Mouse (Mus musculus) gastrocnemius, adult 8-10 months (tissue): ENCODE results near the gene Atrnl1. TPM values are rescaled to one million over a fixed set of nuclear protein-coding genes. Genes with fewer than 3 reads are reported as not detected.
"Not testable (repeated sequence)": the region's sequence is repeated elsewhere in the genome, so short reads cannot be mapped to it uniquely, and the experiment has no call there.

ENCODE experiments used
- DNase-seq, 2 experiments: peaks; one replicate each; pipeline ENCODE4 v3.0.0; 2022; ENCODE audit warnings: low spot score in 2 of 2
- total RNA-seq, 4 experiments: library from RNA; stranded (reverse); gene quantifications; 2 replicates each; pipeline ENCODE4 v1.2.4; 2022

Atrnl1 gene
- total RNA-seq, 4 experiments from 2014 or later, result 3.8 to 5.8 (median 4.7) TPM

DNA sequence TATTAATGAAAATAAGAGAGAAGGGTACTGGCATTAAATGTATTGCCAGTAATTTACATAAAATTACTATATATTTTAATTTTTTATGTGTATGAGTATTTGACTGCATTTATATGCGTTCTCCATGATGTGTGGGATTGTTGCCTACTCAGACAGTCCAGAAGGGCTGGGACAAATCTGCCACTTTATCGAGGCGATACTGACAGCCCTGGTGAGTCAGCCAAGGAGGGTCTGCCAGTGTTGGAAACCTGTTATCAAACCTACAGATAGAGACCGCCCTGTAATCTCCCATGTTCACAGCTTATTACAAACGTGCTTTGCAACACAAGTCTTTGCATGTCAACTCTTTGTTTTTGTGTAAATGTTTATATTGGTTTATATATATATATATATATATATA, 347.9 kb downstream of the Atrnl1 start:
- DNase-seq, result no peak

DNA sequence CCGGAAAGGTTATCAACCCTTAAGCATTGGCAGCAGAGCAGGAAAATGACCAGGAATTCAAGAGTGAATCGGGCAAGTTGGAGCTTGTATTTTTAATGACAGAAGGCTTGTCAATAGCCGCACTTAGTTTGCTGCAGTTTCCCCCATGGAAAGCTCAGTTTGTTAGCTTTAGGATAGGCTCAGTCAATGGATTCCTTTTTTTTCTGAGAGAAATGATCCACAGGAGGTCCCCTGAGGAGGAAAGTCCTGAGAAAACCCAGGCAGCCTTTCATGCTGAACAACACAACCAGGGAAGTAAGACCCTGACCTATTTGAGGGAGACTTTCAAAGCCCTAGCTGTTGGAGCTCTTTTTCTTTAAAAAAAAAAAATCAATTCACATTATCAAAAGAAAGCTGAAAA, 350.5 kb downstream of the Atrnl1 start:
- no peak for DNase-seq

DNA sequence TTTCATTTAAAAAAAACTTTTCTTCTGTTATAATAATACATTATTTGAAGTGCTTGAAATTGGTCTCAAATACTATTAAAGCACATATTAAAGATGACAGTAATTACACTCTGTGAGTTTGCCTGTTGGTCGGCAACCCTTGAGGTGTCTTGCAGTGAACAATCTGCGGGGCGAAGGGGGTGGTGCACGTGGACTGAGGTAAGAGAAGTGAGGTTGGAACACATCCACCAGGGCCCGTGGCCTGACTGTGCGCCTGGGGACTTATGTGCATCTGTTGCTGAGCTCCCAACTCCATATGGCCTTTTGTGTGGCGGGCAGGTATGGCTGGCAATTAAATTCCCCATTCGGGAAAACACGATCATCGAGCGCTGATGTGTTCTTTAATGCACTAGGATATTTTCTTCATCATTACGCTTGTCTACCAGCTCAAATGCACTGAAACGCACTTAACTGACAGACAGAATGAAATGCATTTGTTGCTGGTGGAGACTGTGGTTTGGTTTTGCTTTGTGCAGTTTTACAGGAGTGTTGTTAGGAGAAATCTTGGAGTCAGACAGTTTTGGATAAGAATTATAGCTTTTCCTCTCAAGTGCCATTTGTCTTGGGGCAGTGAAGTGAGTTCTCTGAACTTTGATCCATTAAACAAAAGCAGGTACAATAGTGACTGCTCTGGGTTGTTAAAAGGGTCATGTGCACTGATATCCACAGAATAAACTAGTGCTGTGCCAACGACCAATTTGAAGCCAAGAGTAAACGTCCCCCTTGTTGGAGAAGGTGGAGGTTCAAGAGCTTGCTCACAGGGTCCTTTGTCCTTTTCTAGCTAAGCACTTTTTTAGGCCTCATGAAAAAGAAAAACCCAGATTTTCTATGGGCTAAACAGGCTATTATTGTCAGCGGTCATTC, 351.2 kb downstream of the Atrnl1 start:
- no peak for DNase-seq

DNA sequence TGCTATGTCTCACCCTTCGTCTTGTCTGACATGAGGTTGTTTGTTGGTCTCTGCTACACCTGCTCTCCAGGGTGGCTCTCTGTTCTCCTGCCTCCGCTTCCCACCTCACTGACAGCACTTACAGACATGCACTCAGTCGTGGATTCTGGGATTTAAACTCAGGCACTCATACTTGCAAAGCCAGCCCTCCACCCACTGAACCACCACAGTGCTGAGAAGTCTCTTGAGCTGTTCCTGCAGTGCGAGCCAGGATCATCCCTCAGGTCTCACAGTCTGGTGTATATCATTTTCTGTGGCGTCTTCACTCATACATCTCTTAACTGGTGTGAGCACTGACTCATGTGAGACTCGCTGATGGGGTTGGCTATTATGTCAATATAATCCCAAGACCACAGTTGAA, 353.0 kb downstream of the Atrnl1 start:
- DNase-seq, result no peak

- DNase-seq, result no peak
Measured at GRCm38 (mm10) chr19:57969766-57970165, 358.9 kb downstream of the Atrnl1 start.

DNA sequence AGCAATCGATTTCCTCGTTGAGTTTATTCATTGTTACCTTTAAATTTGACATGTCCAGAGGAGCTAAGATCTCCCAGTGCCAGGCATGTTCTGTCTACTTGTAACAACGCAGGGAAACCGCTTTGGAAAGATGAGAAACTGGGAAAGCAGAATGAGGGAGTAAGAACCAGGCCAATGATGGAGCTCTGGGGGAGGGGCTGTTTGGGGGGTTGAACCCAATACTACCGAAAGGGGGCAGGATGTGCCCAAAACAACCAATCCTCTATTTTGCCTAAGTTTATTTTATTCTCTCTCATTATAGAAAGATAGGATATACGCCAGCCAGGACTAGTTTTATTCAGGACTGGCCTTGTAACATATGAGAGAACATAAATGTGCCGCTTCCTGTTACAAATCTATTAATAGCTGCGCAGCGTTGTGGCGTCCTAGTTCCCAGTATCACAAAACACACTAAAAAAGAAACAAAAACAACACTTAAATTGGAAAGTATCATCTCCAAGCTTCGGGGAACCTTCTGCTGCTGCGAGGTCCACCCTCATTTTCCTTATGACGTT, 359.6 kb downstream of the Atrnl1 start:
- no peak for DNase-seq

DNA sequence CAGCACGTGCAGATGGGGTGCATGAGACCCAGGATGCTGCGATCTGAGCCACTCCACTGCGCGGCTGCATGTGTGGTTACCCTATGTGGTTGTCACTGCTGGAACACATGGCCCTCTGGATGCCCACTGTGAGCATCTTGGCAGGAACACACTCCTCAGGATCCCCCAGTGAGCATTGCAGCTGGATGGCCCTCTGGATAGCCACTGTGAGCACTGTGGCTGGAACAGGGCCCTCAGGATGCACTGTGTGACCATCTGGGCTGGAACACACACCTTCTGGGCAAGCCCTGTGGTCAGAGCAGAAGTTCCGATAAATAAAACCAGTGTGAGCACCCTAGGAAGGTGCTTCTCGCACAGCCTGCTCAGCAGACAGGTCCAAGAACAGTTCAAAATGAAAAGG, 364.4 kb downstream of the Atrnl1 start:
- DNase-seq, result no peak

GRCm38 (mm10) chr19:57985918-57986900, 375.4 kb downstream of the Atrnl1 start:
- DNase-seq, result no peak

DNA sequence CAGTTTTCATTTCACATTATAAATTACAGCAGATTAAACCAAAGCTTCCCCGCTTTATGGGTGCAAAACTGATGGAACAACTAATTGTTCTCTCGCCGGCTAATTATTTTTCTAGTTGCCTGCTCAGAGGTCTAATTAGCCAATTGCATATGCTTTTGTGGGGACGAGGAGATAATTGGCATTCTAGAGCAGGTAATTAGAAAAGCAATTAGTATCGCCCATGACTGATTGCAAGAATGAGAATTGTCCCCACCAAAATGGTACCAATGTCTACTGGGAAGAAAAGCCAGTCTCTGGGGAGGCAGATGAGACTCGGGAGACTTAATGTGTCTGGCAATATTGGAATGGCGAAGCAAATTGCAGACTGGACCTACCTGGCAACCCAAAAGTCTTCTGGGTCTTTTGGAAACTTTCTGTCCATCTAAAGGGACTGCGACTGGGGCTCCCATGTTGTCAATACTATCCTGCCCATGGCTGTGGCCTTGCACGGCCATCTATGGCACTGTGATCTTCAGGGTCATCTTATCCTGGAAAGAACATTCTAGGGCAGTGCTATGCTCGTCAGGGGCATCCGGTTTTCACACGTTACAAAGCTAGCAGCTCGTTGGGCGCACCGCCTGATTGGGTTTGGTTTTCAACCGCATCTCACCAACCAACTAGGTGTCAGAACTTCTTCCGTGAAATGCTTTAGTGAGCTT, 377.0 kb downstream of the Atrnl1 start:
- DNase-seq, result no peak

GRCm38 (mm10) chr19:57988559-57989093, 377.8 kb downstream of the Atrnl1 start:
- DNase-seq, result no peak

- no peak for DNase-seq
Measured at GRCm38 (mm10) chr19:57991099-57991760, 380.4 kb downstream of the Atrnl1 start.

- not testable (repeated sequence) for DNase-seq
Measured at GRCm38 (mm10) chr19:57994174-57994833, 383.5 kb downstream of the Atrnl1 start.

GRCm38 (mm10) chr19:57995015-57995414, 384.2 kb downstream of the Atrnl1 start:
- DNase-seq, result no peak

DNA sequence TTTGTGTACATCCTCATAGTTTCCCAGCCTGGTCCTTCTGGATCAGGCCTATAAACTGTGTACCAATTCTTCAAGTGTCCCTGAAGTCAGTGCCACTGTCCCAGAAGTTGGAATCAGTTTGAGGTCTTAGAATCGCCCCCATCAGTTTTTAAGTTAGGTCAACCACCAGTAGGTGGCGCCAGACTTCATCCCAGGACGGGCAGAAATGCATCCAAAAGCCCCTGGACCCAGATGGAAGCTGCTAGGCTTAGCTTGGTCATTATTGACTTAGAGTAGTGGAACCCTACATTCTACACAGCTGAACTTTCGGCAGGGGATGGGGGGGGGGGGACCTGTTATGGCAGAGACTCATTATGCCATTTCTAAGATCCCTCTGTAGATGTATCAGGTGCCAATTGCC, 387.1 kb downstream of the Atrnl1 start:
- no peak for DNase-seq

- DNase-seq, result no peak
Measured at GRCm38 (mm10) chr19:58011636-58012035, 400.8 kb downstream of the Atrnl1 start.

DNA sequence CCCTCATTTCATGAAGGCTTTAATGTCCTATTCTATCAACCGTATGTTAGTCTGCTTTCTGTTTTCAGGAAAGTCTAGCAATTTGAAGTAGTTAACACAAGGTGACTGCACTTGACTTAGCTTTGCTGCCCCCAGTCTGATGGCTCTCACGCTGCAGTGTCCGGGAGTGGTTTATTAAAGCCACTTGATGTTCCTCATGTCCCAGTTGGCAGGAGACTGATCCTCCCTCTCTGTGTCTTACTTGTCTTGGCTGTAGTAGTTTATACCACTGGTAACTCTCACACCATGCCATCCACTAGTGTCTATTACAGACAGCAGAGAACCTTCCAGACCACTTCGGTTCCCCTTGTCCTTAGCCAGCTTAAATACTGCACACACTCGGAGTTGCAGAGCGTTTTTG, 404.9 kb downstream of the Atrnl1 start:
- DNase-seq, result no peak

- peak; percentile 27 to 29 for DNase-seq
Measured at GRCm38 (mm10) chr19:58016561-58017453, 406.0 kb downstream of the Atrnl1 start.

- no peak for DNase-seq
Measured at GRCm38 (mm10) chr19:58017468-58017867, 406.6 kb downstream of the Atrnl1 start.

GRCm38 (mm10) chr19:58018698-58019097, 407.9 kb downstream of the Atrnl1 start:
- no peak for DNase-seq
